Mouse (Mus musculus): ENCODE data around the gene Selenot. TPM values are rescaled to one million over a fixed set of nuclear protein-coding genes. Genes with fewer than 3 reads are reported as not detected.
A peak's percentile ranks its signal among the peaks of the same experiment; 100 is the strongest.

Selenot gene
- polyA plus RNA-seq, 1 experiment from 2014 or later: 17.9 TPM

GRCm38 (mm10) chr3:58636406-58637295 lies 60.2 kb downstream of the Selenot start, which contains the start of gene Erich6:
TSS of gene Erich6 (minus strand) at chr3:58637207.
- under 1% methylated on average over 34 of the region's 34 CpGs for WGBS
- Histone ChIP-seq H3K4me1 (replicated peaks) (peaks cover 7% of the 10 kb centered on the region), H3K4me3 (peak within 1 kb of the TSS; percentile 62), H3K27me3 (replicated peaks) (no peaks in the 10 kb centered on the region), H3K9me3 (replicated peaks) (0 out of 2 replicates have a peak, but pooled peaks cover 4% of the 10 kb centered on the region), H3K36me3 (no peaks in the 10 kb centered on the region), H3K27ac (ENCODE audit: poor library complexity, severe bottlenecking) (0 out of 2 replicates have a peak within 1 kb of the TSS, but pooled peaks have one; percentile 7), H3K4me2 (peak within 1 kb of the TSS; percentile 93), H3K9ac (peak within 1 kb of the TSS; percentile 72)
- peak; percentile 79 for ATAC-seq (ENCODE audit: insufficient number of reproducible peaks, low FRiP score)

Other genes with a start within 250 kb of the Selenot start
- gene Tsc22d2, start 161.9 kb upstream of the Selenot start, polyA plus RNA-seq (2016; fragmentation: Nextera tagmentation; extraction: Ambion mirVana): 26.9 and 28.1 TPM in 2 replicates
- gene Eif2a, start 50.8 kb upstream of the Selenot start, polyA plus RNA-seq (2016; fragmentation: Nextera tagmentation; extraction: Ambion mirVana): 36.5 and 36.9 TPM in 2 replicates
- gene Serp1, start 50.7 kb upstream of the Selenot start, polyA plus RNA-seq (2016; fragmentation: Nextera tagmentation; extraction: Ambion mirVana): 108 and 109 TPM in 2 replicates
- gene Erich6, start 60.6 kb downstream of the Selenot start, polyA plus RNA-seq (2016; fragmentation: Nextera tagmentation; extraction: Ambion mirVana): 0.19 TPM in 1 of 2 replicates, not detected in the other
- gene Siah2, start 115.8 kb downstream of the Selenot start, polyA plus RNA-seq (2016; fragmentation: Nextera tagmentation; extraction: Ambion mirVana): 6.7 and 8.2 TPM in 2 replicates
- gene Mindy4b-ps, start 245.7 kb downstream of the Selenot start, polyA plus RNA-seq (2016; fragmentation: Nextera tagmentation; extraction: Ambion mirVana): 0.13 TPM in 1 of 2 replicates, not detected in the other